Mouse (Mus musculus): ENCODE data around the gene Cryl1.

Cryl1 gene

DNA sequence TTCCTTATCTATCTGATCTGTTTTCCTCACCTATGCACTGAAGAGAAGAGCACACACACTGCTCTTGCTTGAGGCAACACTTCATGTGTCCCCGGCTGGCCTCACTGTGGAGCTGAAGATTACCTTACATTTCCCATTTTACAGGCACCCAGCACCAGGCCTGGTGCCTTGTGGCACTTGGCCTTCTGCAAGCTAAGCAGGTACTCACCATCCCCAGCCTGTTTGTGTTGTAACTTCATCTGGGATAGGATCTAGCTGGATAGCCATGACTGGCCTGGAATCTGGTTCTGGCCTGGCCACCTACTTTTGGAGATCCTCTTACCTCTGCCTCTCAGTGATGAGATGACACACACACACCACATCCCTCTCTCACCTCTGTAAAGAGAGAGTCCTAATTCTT is 79.5 kb downstream of the Cryl1 start:
- DNase-seq (ENCODE audit: low read depth, low spot score) = no peak

DNA sequence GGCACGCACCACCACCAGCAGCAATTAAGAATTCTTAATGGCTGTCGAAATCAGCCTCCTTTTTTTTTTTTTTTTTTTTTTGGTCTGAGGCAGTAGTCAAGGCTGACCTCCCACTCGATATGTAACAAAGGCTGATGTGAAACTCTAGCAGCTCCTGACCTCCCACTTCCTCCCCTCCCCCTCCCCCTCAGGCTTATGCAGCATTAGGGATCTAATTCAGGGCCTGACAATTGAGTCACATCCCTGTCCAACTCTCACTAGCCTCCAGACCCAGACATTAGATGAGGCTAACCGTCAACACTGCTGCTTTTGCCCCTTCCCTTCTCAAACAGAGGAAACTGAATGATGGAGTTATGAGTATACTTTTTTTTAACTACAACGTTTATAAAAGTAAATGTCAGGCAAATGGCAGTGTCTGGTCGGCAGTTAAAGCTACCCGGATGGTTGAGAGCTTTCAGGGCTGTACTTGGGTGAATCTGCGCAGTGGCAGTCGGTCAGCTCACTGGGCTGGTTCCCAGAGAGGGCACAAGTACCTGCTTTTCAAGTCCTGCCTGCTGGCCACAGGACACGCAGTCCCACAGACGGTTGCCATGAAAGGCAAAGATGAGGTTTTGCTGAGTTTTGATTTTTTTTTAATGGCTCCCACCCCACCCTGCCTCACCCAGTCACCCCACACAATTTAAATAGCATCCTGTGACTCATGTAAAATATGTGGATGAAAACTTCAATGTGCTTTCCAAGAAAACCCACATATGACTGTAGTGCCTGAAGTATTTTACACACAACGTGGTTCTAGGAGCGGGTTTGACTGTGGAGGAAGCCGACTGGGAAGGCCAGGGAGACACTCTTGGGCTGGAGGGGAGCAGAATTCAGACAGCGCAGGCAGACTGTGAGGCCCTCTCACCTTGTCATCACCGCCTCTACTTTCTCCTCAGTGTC is 81.4 kb downstream of the Cryl1 start:
- peak; percentile 46 for DNase-seq (ENCODE audit: low read depth, low spot score)

DNA sequence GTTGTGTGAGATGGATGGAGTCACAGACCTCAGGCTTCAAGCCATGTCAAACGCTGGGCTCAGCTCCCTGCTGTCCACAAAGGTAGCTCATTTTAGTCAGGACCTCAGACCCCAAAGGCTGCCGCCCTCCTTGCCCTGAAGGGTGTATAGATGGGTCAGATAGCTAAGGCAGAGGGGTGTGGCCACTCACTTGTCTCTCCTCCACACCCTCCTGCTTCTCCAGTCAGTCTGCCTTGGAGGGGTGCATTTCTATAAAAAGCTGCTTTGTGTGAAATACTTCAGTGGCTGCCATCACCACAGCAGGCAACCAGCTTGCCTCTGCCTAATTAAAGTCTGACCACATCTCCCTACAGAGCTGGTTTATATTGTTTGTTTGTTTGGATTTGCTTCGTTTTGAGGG is 82.4 kb downstream of the Cryl1 start:
- peak; percentile 76 for DNase-seq (ENCODE audit: low read depth, low spot score)

DNA sequence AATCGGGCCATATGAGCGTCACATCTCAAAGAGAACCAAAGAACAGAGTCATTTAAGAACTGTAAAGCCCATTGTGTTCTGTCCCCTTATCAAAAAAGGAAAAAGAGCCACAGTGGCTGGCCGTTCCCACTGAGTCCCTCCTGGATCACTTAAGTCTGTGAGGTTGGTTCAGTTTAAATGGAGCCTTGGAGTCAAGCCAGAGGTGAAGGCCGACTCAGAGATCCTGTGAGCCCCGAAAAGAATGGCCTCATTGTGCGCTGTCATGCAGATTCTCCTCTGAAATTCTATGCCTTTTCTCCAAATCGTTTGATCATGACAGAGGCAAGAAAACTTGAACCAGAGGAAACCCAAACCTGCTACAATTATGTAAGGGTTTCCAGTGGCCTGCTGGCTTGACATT is 82.8 kb downstream of the Cryl1 start:
- DNase-seq (ENCODE audit: low read depth, low spot score) = peak; percentile 46

DNA sequence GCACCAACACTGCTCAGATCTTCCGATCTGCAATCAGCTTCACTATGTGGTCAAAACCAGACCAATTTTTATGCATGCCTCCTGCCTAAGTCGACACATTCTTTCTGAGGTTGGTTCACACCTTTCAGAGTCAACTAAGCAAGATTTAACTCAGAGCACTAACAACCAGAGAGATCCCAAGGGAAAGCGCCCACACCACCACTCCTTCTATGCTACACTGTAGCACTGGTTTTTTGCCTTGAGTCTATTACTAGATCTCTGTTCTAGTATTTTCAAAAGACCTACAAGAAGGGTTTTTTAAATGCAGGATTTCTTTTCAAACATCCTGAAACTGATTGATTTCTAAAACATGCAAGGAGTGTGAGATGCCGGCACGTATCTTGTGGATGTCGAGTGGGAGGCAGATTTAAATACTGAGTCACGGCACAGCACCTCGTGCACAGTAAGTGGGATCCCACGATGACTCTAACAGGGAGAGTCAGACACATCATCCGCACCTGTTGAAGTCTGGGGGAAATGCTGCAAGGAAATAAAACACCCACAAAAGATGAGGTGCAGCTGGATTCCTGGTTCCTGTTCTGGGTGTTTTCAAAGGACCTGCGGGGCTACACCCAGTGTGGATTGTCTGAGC is 96.6 kb downstream of the Cryl1 start:
- peak; percentile 89 for DNase-seq (ENCODE audit: low read depth, low spot score)

DNA sequence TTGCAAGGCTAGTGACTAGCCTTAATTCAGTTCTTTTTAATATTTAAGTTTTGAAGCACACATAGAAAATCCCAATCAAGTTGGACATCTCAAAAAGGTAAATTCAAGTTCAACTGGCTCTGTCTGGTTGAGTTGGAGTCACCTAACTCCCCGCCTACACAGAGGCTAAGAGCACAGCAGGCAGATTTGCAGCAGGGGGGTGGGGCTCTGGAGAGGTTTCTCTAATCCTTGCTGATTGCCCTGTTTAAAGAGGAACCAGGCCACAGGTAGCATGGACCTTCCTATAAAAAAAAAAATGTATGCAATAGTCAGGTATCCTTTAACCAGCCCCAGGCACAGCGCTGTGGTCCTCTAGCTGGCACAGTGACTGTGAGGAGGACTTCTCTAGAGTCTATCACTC is 97.8 kb downstream of the Cryl1 start:
- no peak for DNase-seq (ENCODE audit: low read depth, low spot score)

DNA sequence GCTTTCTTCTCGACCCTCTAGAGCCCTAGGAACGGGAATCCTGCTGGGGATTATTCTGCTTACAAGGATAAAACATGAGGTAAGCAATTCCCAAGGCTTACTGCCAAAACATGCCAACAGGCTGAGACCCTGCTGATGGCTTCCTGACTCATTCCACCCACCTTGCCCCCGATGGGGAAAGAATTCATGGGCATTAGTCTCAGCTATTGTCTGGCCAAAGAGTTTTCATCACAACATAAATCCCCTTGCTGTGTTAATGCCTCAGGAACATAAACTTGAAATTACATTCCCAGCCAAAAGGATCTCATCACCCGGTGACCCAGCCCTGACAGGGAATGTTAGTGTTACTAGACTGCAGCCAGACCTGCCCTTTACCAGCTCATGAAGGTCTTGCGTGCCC is 100.7 kb downstream of the Cryl1 start:
- no peak for DNase-seq (ENCODE audit: low read depth, low spot score)

DNA sequence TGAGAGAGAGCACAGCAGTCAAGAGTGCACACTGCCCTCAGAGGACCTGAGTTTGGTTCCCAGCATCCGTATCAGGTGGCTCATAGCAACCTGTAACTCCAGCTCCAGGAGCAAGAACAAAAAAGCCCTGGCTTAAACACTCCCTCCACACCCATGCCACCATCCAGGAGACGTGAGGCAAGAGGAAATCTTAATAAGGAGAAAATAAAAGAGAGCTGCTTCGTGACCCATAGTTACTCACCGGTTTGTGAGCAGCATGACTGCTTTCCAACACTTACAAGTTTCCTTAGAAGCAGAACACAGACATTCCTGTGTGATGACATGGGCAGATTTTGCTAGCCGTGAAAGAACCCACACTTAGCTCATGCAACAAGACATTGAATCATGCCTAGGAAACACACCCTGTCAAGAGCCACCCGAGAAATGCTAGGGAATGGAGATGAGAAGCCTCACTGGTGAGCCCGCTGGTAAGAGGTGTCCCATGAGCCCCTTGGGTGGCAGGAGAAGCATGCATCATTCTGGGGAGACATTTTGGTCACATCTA is 106.9 kb downstream of the Cryl1 start:
- DNase-seq (ENCODE audit: low read depth, low spot score) = no peak

DNA sequence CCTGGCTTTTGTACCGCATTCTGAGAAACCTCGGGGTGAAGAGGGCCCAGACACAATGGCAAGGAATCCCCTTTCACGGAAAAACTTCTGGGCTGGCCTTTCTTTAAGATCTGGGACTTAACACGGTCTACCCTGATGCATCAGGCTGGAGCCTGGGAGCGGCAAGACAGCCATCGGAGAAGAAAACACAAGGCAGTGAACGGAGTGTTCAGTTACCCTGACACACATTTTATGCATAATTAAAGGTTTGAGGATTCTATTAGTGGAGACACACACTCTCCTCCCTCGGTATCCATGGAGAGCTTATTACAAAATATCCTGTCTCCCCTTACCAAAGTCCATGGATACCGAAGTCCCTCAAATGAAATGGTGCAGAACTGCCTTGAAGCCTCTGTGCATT is 109.2 kb downstream of the Cryl1 start:
- DNase-seq (ENCODE audit: low read depth, low spot score) = peak; percentile 17

DNA sequence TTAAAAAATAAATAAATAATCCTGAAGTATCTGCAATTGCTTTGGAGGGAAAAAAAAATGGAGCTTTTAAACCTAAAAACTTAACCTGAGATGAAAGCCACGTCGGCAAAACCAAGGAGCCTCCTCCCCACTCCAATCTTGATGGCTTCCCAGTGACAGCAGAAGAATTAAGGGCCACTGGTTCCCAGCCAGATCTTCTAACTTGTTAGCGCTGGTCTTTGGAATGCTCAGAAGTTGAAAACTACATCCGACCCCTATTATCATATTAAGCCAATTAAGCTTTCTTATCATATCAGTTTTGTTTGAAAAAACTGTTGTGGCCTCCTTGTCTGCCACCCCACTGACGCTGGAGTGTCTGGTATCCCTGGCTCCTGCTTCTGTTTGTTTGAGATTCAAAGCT is 114.5 kb downstream of the Cryl1 start:
- DNase-seq (ENCODE audit: low read depth, low spot score) = no peak

DNA sequence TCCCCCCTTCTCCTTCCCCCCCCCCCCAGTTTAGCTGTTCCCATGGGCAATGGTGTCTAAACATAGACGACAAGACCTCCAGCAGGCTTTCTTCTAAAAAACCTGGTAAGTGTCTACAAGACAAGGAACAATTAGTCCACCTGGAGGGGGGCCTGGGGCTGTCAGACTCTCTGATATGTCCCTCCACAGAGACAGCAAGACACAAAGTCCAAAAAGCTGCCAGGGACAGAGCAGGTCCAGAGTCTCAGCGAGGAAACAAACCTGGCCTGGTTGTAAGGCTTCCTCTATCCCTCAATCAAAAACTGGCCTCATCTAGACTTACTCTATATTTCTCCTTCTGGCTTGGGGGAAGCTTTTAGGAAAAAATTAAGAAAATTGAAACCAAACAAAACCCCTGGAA is 115.7 kb downstream of the Cryl1 start:
- no peak for DNase-seq (ENCODE audit: low read depth, low spot score)

DNA sequence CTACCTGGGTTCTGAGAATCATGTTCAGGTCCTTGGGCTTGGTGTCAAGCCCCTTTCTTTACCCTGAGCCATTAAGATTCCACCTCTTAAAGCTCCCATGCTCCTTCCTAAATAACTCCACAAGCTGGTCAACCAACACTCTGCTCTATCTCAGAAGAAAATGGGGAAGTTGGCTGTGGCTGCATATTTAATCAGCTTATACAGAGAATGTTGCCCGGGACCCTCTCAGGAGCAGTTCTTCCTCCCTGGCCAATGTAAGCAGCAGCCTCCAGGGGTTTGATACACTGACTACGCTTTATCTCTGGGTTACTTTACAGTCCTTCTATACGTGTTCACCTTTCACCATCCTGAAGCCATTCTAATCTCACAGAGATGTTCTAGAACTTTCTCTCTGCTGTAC is 117.5 kb downstream of the Cryl1 start:
- no peak for DNase-seq (ENCODE audit: low read depth, low spot score)

DNA sequence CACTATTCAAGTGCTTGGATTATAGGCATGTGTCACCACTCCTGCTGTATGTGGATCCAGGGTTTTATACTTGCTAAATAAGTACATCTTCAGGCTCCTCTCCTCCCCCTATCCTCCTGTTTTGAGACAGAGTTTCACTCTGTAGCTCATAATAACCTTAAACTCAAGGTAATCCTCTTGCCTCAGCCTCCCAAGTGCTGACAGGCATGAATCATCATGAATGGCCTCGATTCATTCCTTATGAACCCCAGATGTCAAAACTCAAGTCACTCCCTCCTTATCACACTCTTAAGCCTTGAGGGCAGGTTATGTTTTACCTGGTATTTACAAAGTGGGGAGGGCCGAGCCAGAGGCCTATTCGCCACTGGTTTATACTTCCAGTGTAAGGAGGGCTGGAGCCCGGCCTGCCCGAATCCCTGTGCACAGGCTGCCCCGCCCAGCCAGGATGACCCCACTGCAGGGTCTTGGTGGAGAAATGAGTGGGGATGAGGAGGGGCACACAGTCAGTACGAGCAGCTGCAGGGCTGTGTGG is 121.8 kb downstream of the Cryl1 start:
- no peak for DNase-seq (ENCODE audit: low read depth, low spot score)

DNA sequence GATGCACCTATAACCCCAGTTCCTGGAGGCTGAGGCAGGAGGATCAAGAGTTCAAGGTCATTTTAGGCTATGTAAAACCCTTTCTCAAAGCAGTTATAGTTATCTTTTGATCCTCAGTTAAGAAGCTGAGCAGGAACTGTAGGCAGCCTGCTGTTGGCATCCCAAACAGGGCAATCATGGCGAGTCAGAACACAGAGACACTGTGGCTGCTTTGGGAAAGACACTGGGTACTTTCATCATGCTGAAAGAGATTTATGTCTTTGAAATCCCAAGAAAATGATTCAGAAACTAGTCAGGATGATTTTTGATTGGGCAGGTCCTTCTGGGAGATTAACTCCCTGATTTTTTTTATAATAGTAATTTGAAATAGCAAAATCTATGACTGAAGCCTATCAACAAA is 126.0 kb downstream of the Cryl1 start:
- no peak for DNase-seq (ENCODE audit: low read depth, low spot score)

DNA sequence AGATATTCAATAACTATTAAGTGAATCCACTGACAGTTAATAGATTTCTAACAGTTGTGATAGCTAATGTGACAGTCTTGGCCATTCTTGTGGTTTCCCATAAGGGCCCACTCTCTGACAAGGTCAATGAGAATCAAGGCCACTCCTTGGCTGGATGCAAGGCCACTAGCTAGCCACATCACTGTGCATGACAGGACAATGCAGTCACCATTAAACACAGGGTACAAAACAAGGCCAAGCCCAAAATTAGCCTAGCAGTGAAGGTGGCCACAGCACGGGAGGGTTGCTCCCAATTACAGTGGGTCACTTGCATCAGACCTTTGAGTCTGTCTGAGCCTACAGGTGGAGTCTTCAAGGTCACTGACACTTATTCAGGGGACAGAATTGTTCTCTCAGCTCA is 126.5 kb downstream of the Cryl1 start:
- DNase-seq (ENCODE audit: low read depth, low spot score) = no peak

DNA sequence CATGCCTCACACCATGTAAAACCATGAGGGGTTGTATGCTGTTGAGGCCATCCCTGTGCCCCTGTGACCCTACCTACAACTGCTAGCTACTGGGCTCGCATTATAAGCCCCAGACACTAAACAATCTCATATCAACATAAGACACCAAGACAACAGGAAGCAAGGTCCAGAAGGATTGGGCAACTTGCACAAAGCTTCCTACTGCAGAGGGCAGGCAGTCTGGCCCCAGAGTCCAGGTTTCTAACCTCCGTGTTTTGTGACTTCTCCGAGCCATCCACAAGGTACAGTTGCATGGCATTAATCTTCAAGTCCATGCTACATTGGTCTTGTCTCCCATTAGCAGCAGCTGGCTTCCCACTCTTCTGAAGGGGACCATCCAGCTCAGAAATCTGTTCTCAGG is 129.4 kb downstream of the Cryl1 start:
- DNase-seq (ENCODE audit: low read depth, low spot score) = no peak

DNA sequence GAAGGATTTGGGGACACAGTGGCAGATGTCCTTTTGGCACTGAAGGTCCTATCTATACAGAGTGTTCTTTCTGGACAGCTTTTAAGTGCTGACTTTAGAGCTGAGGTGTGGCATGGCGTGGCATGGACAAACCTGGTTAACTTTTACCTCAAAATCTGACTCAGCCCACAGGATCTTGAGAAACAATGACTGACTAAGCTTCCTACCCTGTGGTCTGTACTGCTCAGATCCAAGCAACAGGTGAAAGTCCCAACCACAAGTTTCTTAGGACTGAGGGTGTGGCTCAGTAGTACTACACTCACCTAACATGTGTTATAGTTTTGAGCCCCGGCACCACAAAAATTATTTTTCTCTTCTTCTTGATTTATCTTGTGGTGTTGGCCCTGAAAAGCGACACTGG is 130.0 kb downstream of the Cryl1 start:
- no peak for DNase-seq (ENCODE audit: low read depth, low spot score)

DNA sequence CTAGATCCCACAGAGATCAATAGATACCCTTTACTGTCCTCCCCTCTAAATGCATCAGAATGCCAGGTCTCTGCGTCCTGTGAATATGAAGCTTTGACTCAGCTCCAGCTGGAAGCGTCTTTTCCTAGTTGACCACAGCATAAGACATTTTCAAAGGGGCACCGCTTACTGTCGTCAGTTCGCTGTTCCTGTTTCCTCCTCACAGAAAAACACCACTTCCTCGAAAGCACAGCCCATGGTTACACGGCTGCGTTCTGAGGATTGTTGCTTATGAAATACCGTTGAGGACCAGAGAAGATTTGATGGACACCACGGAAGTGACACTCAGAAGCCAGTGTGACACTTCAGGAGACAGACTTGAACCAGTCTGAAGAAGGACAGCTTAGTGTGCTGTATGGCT is 134.4 kb downstream of the Cryl1 start:
- DNase-seq (ENCODE audit: low read depth, low spot score) = no peak

DNA sequence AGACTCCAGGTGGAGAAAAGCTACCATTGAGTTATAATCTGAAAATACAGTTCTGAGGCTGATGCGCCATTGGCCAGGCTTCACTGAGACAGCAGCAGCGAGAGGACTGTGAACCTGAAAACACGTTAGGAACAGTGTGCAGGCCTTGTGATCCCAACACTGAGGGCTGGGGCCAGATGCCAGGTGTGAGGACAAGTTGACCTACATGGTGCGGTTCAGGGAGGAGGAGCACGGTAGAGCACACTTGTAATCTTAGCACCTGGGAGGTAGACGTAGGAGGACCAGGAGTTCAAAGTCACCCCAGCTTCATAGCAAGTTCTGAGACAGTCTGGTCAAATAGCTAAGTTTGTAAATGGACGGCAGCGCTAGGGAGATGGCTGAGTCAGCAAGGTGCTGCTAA is 139.0 kb downstream of the Cryl1 start:
- no peak for DNase-seq (ENCODE audit: low read depth, low spot score)

DNA sequence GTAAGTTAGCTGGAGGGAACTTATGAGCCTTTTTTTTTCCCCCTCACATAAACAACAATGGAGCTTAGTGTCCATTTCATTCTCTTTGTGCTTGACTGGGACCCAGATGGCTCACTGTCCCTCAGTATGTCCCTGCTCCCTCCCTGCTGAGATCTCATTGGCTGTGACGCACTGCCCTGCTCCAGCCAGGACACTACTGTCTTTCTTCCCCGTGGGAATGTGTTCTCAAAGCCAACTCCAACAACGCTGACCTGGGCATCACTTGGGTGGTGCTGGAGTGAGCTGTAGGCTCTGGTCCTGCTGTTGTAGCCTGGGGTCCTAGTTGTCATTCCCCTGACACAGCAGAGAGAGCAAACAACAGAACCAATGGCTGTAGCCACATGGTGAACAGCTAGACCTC is 149.7 kb downstream of the Cryl1 start:
- DNase-seq (ENCODE audit: low read depth, low spot score) = peak; percentile 79

DNA sequence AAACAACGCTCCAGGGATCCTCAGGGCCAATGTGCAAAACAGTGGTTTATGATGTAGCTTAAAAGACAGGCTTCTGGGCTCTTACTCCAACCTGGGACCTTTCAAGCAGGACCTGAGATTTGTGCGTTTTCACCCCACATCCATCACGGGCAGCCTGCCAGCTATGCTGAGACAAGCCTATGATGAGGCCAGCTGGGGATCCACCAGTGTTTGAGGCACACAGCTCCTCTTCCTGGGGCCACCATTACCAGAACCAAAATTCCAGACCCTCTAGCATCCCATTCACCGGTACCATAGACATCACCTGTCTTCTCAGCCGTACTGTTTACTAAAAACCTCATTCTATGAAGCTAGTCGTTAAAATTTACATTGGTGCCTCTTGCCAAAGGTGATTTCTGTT is 151.8 kb downstream of the Cryl1 start:
- no peak for DNase-seq (ENCODE audit: low read depth, low spot score)

DNA sequence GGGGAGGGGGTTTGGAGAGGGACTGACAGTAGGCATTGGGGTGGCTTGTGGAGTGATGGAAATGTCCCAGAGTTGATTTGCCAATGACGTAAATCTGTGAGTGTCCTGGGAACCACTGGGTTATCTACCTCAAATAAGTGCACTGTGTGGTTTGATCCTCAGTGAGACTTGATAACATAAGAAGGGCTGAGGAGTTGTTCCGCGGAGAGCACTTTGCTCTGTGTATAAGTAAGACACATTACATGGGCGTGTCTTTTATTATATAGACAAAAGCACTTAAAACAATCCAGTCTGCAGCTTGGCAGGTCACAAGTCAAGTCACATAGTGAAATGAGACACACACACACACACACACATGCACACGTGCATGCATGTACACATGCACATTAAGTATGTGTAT is 155.4 kb downstream of the Cryl1 start:
- DNase-seq (ENCODE audit: low read depth, low spot score) = no peak

DNA sequence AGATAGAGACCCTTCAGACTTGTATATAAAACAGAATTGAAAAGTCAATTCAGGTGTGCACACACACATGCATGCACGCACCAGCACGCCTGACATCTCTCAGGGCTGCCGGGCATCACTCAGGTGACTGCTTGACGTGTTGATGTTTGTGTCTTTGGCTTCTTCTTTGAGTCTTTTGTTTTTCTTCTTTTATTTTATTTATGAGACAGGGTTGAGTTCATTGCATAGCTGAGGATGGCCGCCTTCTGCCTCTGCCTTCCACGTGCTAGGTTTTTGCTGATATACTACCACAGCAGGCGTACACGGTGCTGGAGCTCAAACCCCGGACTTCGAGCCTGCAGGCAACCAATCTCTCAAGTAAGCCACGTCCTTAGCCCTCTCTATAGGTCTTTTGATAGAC is 163.1 kb downstream of the Cryl1 start:
- DNase-seq (ENCODE audit: low read depth, low spot score) = no peak
